Mouse (Mus musculus): ENCODE results near the gene Olfr222. TPM values are rescaled to one million over a fixed set of nuclear protein-coding genes. Genes with fewer than 3 reads are reported as not detected.

Gene Olfr222
- total RNA-seq, 2 experiments from 2014 or later, result not detected

GRCm38 (mm10) chr11:59575726-59576125 is 309 bp downstream of the Olfr222 start:
- no peak overlapping the region for H3K4me3 ChIP-seq
- intact Hi-C loops (cut with DNase I), result no loop called here
- TF ChIP-seq CTCF (IDR thresholded peaks at IDR 0.05), result no peak
- DNase-seq, result no peak
- no peak overlapping the region for H3K27ac ChIP-seq

- TF ChIP-seq CTCF (IDR thresholded peaks at IDR 0.05), result peak; percentile 71
- no peak for DNase-seq
- intact Hi-C loops (cut with DNase I), result no loop called here
- no peak overlapping the region for H3K27ac ChIP-seq
- H3K4me3 ChIP-seq, result no peak overlapping the region
Measured at GRCm38 (mm10) chr11:59569306-59569705, 6.7 kb downstream of the Olfr222 start.

GRCm38 (mm10) chr11:59562837-59563236 is 13.2 kb downstream of the Olfr222 start:
- DNase-seq, result no peak
- intact Hi-C loops (cut with DNase I), result no loop called here
- Histone ChIP-seq H3K4me3 (no peak overlapping the region), H3K27ac (no peak overlapping the region)
- TF ChIP-seq CTCF (IDR thresholded peaks at IDR 0.05), result no peak

- no peak overlapping the region for H3K27ac ChIP-seq
- intact Hi-C loops (cut with DNase I), result no loop called here
- no peak for DNase-seq
- no peak for TF ChIP-seq CTCF (IDR thresholded peaks at IDR 0.05)
- no peak overlapping the region for H3K4me3 ChIP-seq
Measured at GRCm38 (mm10) chr11:59562336-59562735, 13.7 kb downstream of the Olfr222 start.

GRCm38 (mm10) chr11:59560906-59561305 is 15.1 kb downstream of the Olfr222 start:
- intact Hi-C loops (cut with DNase I), result no loop called here
- Histone ChIP-seq H3K27ac (no peak overlapping the region), H3K4me3 (no peak overlapping the region)
- no peak for TF ChIP-seq CTCF (IDR thresholded peaks at IDR 0.05)
- no peak for DNase-seq

GRCm38 (mm10) chr11:59554535-59554934 is 21.5 kb downstream of the Olfr222 start:
- no peak overlapping the region for H3K27ac ChIP-seq
- no peak for TF ChIP-seq CTCF (IDR thresholded peaks at IDR 0.05)
- intact Hi-C loops (cut with DNase I), result no loop called here
- no peak overlapping the region for H3K4me3 ChIP-seq
- DNase-seq, result no peak

- TF ChIP-seq CTCF (IDR thresholded peaks at IDR 0.05), result no peak
- intact Hi-C loops (cut with DNase I), result no loop called here
- DNase-seq, result no peak
- Histone ChIP-seq H3K4me3 (no peak overlapping the region), H3K27ac (no peak overlapping the region)
Measured at GRCm38 (mm10) chr11:59554127-59554526, 21.9 kb downstream of the Olfr222 start.

- DNase-seq, result no peak
- no peak overlapping the region for H3K4me3 ChIP-seq
- TF ChIP-seq CTCF (IDR thresholded peaks at IDR 0.05), result no peak
- H3K27ac ChIP-seq, result no peak overlapping the region
- intact Hi-C loops (cut with DNase I), result no loop called here
Measured at GRCm38 (mm10) chr11:59544005-59544404, 32.0 kb downstream of the Olfr222 start.

GRCm38 (mm10) chr11:59543376-59543775 is 32.7 kb downstream of the Olfr222 start:
- no peak for DNase-seq
- TF ChIP-seq CTCF (IDR thresholded peaks at IDR 0.05), result no peak
- Histone ChIP-seq H3K27ac (no peak overlapping the region), H3K4me3 (no peak overlapping the region)
- intact Hi-C loops (cut with DNase I), result no loop called here

GRCm38 (mm10) chr11:59542442-59542841 is 33.6 kb downstream of the Olfr222 start:
- Histone ChIP-seq H3K4me3 (no peak overlapping the region), H3K27ac (no peak overlapping the region)
- intact Hi-C loops (cut with DNase I), result no loop called here
- TF ChIP-seq CTCF (IDR thresholded peaks at IDR 0.05), result no peak
- no peak for DNase-seq

GRCm38 (mm10) chr11:59541324-59541723 is 34.7 kb downstream of the Olfr222 start, which contains the start of gene Nlrp3:
Gene Nlrp3 (plus strand): TSS chr11:59541568.
- no peak for TF ChIP-seq CTCF (IDR thresholded peaks at IDR 0.05)
- Histone ChIP-seq H3K27ac (0 out of 2 replicates have a peak within 1 kb of the TSS, but pooled peaks have one; percentile 12), H3K4me3 (peak within 1 kb of the TSS; percentile 29)
- DNase-seq, result no peak
- intact Hi-C loops (cut with DNase I), result no loop called here

GRCm38 (mm10) chr11:59540123-59540522 is 35.9 kb downstream of the Olfr222 start:
- DNase-seq, result no peak
- Histone ChIP-seq H3K27ac (no peak overlapping the region), H3K4me3 (no peak overlapping the region)
- intact Hi-C loops (cut with DNase I), result no loop called here
- no peak for TF ChIP-seq CTCF (IDR thresholded peaks at IDR 0.05)

GRCm38 (mm10) chr11:59538387-59538786 is 37.6 kb downstream of the Olfr222 start:
- intact Hi-C loops (cut with DNase I), result no loop called here
- peak; percentile 49 for TF ChIP-seq CTCF (IDR thresholded peaks at IDR 0.05)
- H3K27ac ChIP-seq, result peak overlapping the region; percentile 31; the same call in 1 of the 2 replicates
- peak; percentile 77 for DNase-seq
- peak overlapping the region; percentile 54 for H3K4me3 ChIP-seq
